Mouse (Mus musculus) heart, embryonic 14.5 days (tissue): ENCODE measurements around the gene Ngrn. TPM values are rescaled to one million over a fixed set of nuclear protein-coding genes. Genes with fewer than 3 reads are reported as not detected.
A peak's percentile ranks its signal among the peaks of the same experiment; 100 is the strongest.

ENCODE experiments used
- ATAC-seq: fragments of 200-750 bp; cut with Nextera tagmentation; 2 replicates; pipeline ENCODE4 v1.8.0; 2017; ENCODE audit warnings: low read depth, moderate TSS enrichment; ENCODE audit not compliant: insufficient number of reproducible peaks, insufficient read depth, low FRiP score
- H3K27ac ChIP-seq, 2 experiments: fragments of 200-500 bp in 1 of 2; fragments of 300-500 bp in 1 of 2; sonication (generic) in 1 of 2; replicated peaks in 1 of 2; 2 replicates each; pipeline ENCODE4 v1.5.1; 2012 to 2014; ENCODE audit warnings: low read depth in 2 of 2, low read length in 2 of 2, control low read depth in 1 of 2, mild to moderate bottlenecking in 1 of 2, mixed read lengths in 1 of 2; ENCODE audit not compliant: control insufficient read depth in 1 of 2, insufficient read depth in 1 of 2
- H3K27me3 ChIP-seq: fragments of 300-500 bp; sonication (generic); 2 replicates; pipeline ENCODE4 v1.6.1; 2014; ENCODE audit warnings: mild to moderate bottlenecking, low read length, control low read depth; ENCODE audit not compliant: control insufficient read depth, insufficient read depth
- H3K36me3 ChIP-seq: fragments of 300-500 bp; sonication (generic); 2 replicates; pipeline ENCODE4 v1.6.1; 2014; ENCODE audit warnings: mild to moderate bottlenecking, control low read depth, low read length, mixed read lengths; ENCODE audit not compliant: control insufficient read depth, insufficient read depth
- H3K4me1 ChIP-seq, 2 experiments: fragments of 200-500 bp in 1 of 2; fragments of 300-500 bp in 1 of 2; sonication (generic) in 1 of 2; 2 replicates each; pipeline ENCODE4 v1.6.1; 2012 to 2014; ENCODE audit warnings: low read length in 2 of 2, control low read depth in 1 of 2, mixed read lengths in 1 of 2; ENCODE audit not compliant: control insufficient read depth in 2 of 2, insufficient read depth in 2 of 2
- H3K4me2 ChIP-seq: fragments of 300-500 bp; sonication (generic); 2 replicates; pipeline ENCODE4 v1.6.1; 2014; ENCODE audit warnings: mild to moderate bottlenecking, low read length
- H3K4me3 ChIP-seq, 2 experiments: fragments of 200-500 bp in 1 of 2; fragments of 300-500 bp in 1 of 2; sonication (generic) in 1 of 2; 2 replicates each; pipeline ENCODE4 v1.5.1; 2012 to 2014; ENCODE audit warnings: low read length in 2 of 2, mild to moderate bottlenecking in 2 of 2, control low read depth in 1 of 2, low read depth in 1 of 2, moderate library complexity in 1 of 2; ENCODE audit not compliant: control insufficient read depth in 1 of 2, insufficient read depth in 1 of 2
- H3K9ac ChIP-seq: fragments of 300-500 bp; sonication (generic); 2 replicates; pipeline ENCODE4 v1.6.1; 2014; ENCODE audit warnings: mild to moderate bottlenecking, low read length
- H3K9me3 ChIP-seq: fragments of 300-500 bp; sonication (generic); 2 replicates; pipeline ENCODE4 v1.6.1; 2016; ENCODE audit warnings: low read length, control low read depth; ENCODE audit not compliant: control insufficient read depth
- WGBS: fragments of 180-500 bp; shearing (Covaris S2); extraction: QIAGEN DNeasy Blood & Tissue Kit; methylation state at CpG from one replicate; pipeline ENCODE4 v1.1.7; 2014; 5-methylcytosine and 5-hydroxymethylcytosine counted together
- polyA plus RNA-seq: library from polyadenylated mRNA; unstranded; fragments of >200 nt; fragmentation: Nextera tagmentation; extraction: Ambion mirVana; gene quantifications from 2 replicates; pipeline ENCODE4 v1.2.1, GENCODE M21; 2014

The Ngrn gene
- polyA plus RNA-seq, 1 experiment from 2014 or later: 42.8 TPM

DNA sequence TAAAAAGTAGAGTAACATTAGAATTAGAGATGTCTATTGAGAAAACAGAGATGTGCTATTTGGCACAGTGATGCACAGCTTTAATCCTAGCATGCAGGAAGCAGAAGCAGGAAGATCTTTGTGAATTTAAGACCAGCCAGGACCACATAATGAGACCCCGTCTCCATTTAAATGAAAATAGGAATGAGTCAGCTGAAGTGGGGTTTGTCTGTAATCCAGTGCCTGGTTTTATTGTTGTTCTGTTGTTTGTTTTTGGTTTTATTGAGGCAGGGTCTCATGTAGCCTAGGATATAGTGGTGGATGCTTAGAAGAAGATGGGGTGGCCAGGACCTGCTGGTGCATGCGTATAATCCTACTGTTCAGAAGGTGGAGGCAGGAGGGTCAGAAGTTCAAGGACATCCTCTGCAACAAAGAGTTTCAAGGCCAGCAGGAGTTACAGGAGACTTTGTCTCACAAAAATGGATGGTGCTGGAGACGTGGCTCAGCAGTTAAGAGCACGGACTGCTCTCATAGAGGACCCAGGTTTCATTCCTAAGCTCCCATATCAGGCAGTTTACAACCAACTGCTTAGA is 39.8 kb upstream of the Ngrn start:
- H3K4me1 ChIP-seq: no peaks in the 10 kb centered on the region
- no peaks in the 10 kb centered on the region for H3K27me3 ChIP-seq
- no peak for ATAC-seq
- H3K9me3 ChIP-seq: no peaks in the 10 kb centered on the region
- WGBS: 78% methylated on average over 4 of the region's 4 CpGs
- H3K27ac ChIP-seq: no peak overlapping the region
- H3K36me3 ChIP-seq: peaks cover 95% of the 10 kb centered on the region
- H3K4me3 ChIP-seq: no peak overlapping the region
- no peak overlapping the region for H3K9ac ChIP-seq
- no peak overlapping the region for H3K4me2 ChIP-seq

DNA sequence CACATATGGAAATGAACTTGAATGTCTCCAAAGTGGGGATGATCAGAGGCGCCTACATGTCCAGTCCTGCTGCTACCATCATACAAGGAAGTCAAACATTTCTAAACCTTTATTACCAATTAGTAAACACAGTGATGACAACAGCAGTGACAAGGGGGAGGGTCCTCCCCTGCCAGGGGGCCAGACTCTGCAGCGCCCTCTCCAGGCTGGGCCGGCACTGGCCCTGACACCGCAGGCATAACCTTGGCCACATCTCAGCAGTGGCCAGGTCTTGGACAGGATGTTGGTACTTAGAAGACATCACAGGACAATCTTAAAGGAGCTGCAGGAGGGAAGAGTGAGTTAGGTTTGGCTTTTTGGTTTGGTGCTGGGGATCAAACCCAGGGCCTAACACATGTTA is 34.0 kb upstream of the Ngrn start:
- H3K27ac ChIP-seq: no peak overlapping the region
- H3K36me3 ChIP-seq: peaks cover 60% of the 10 kb centered on the region
- H3K9ac ChIP-seq: no peak overlapping the region
- H3K27me3 ChIP-seq: no peaks in the 10 kb centered on the region
- H3K4me2 ChIP-seq: no peak overlapping the region
- H3K4me3 ChIP-seq: no peak overlapping the region
- peaks cover 0 to 8% of the 10 kb centered on the region in 2 experiments; a peak in 2 of 4 replicates for H3K4me1 ChIP-seq
- no peaks in the 10 kb centered on the region for H3K9me3 ChIP-seq
- no peak for ATAC-seq
- 97% methylated on average over 4 of the region's 4 CpGs for WGBS

DNA sequence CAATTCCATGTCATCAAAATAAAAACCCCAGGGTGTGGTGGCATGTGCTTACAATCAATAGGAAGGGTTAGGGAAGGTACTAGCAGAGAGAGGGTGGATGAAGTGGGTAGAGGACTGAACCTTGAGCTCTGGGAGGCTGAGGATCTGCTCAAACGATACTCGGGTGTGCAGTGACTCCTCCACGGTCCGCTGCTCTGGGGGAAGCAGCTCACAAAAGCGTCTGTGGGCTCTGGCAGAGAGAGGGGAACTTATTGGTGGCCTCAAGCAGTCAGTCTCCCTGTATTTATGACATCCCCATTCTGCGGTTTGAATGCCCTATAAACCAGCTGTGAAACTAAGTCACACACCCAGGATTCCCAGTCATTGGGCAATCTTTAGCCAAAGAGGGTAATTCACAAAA is 30.8 kb upstream of the Ngrn start:
- 79% methylated on average over 6 of the region's 6 CpGs for WGBS
- Histone ChIP-seq H3K9me3 (no peaks in the 10 kb centered on the region), H3K27ac (no peak overlapping the region), H3K27me3 (no peaks in the 10 kb centered on the region), H3K4me3 (no peak overlapping the region), H3K4me2 (no peak overlapping the region), H3K9ac (no peak overlapping the region), H3K36me3 (peaks cover 33% of the 10 kb centered on the region), H3K4me1 (peaks cover 4 to 18% of the 10 kb centered on the region in 2 experiments; a peak in 3 of 4 replicates)
- ATAC-seq: no peak

DNA sequence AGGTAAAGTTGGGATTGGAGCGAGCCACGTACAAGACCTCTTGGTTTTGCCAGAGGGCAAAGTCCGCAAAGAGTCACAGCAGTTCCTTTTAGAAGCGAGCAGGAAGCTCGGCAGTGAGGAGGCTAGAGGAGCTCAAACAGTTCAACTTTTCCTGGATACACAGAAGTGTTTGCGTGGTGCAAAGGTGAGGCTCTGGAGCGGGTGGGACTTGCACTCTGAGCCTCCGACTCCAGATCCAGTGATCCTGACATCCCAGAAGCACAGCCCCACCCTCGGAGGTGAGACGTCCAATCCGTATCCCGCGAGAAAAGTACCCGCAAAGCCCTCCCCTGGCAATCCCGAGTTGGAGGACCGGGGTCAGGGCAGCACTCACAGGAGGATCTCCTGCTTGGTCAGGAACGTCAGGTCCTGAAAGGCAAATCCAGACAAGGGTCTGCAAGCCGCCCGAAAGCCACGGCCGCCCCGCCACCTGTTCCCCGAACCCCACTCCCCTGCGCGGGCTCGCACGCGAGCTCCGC is 29.0 kb upstream of the Ngrn start:
- Histone ChIP-seq H3K4me1 (peaks cover 4 to 18% of the 10 kb centered on the region in 2 experiments; a peak in 3 of 4 replicates), H3K27me3 (no peaks in the 10 kb centered on the region), H3K9ac (peak overlapping the region; percentile 62), H3K27ac (peak overlapping the region in 1 of 2 experiments; percentile 11; a peak in 2 of 4 replicates), H3K4me3 (peak overlapping the region; percentile 53 to 59), H3K9me3 (no peaks in the 10 kb centered on the region), H3K36me3 (peaks cover 15% of the 10 kb centered on the region), H3K4me2 (peak overlapping the region; percentile 89)
- 2% methylated on average over 28 of the region's 29 CpGs for WGBS
- ATAC-seq: peak; percentile 3; the same call in 1 of the 2 replicates

DNA sequence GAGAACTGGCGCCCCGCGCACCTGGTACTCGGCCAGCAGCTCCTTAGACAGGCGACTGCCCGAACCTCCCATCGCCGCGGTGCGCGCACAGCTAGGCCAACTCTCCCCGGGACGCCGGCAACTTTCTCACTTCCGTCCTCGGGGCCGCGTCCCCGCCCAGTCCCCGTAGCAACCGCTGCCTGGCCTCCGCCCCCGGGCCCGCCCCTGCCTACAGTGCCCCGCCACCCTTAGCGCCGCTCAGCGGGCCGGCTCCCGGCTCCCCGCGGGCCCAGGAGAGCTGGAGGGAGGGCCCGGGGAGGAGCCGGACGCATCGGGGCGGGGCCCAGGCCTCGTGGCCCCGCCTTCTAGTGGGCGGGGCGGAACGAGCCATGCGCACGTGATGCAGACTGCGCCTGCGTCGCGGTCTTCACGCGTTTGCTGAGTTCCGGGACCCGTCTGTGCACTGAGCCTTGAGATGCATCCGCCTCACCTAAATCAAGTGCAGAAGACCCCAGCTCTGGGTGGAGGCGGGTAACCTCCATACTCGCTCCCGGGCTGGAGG is 28.5 kb upstream of the Ngrn start, which contains the start of the genes Cib1 and Gdpgp1:
Gene Cib1 (minus strand): TSS at position 325 of the 541 bp plus-strand sequence.
Gene Gdpgp1 (plus strand): TSS at position 377 of the 541 bp plus-strand sequence.
- Histone ChIP-seq H3K9me3 (no peaks in the 10 kb centered on the region), H3K27me3 (no peaks in the 10 kb centered on the region), H3K4me2 (peak within 1 kb of the TSS; percentile 89), H3K27ac (peak within 1 kb of the TSS; percentile 52 to 75; a peak in 3 of 4 replicates), H3K9ac (peak within 1 kb of the TSS; percentile 82), H3K36me3 (peaks cover 10% of the 10 kb centered on the region), H3K4me1 (peaks cover 4 to 18% of the 10 kb centered on the region in 2 experiments; a peak in 3 of 4 replicates), H3K4me3 (peak within 1 kb of the TSS; percentile 53 to 69)
- ATAC-seq: peak; percentile 100
- 1% methylated on average over 53 of the region's 56 CpGs for WGBS

DNA sequence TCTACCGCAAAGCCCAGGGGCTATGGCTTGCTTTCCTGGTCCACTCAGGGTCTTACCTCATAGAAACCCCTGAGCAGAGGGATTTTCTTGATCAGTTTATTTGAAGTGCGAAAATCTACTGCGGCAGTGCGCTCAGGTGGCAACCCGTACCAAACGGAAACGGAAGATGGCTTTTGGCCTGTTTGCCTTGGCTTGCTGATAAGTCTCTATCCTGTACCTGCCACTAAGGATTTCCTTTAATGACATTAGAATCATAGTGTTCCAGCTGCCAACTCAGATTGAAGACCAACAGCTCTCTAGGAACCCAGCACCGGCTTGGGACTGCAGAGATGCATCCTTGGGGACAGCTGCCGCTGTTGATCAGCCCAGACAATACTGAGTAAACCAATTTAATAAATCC is 27.2 kb upstream of the Ngrn start:
- peak overlapping the region; percentile 50 for H3K9ac ChIP-seq

DNA sequence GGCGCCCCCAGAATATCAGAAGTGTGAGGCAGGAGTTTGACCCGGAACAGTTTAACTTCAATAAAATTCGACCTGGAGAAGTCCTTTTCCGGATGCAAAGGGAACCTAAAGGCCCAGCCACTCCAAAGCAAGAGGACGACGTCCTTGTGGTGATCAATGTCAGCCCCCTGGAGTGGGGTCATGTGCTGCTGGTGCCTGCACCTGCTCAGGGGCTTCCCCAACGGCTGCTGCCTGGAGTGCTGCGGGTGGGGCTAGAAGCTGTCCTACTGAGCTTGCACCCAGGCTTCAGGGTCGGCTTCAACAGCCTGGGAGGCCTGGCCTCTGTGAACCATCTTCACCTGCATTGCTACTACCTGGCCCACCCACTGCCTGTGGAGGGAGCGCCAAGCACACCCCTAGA is 22.5 kb upstream of the Ngrn start:
- no peak overlapping the region for H3K9ac ChIP-seq
- WGBS: 88% methylated on average over 10 of the region's 10 CpGs
- H3K27ac ChIP-seq: no peak overlapping the region
- peaks cover 4 to 6% of the 10 kb centered on the region in 2 experiments for H3K4me1 ChIP-seq
- no peak for ATAC-seq
- H3K9me3 ChIP-seq: no peaks in the 10 kb centered on the region
- H3K4me2 ChIP-seq: no peak overlapping the region
- no peak overlapping the region for H3K4me3 ChIP-seq
- no peaks in the 10 kb centered on the region for H3K27me3 ChIP-seq
- peaks cover 24% of the 10 kb centered on the region for H3K36me3 ChIP-seq

More for the DNA sequence above, 27.2 kb upstream of the Ngrn start:
- H3K27ac ChIP-seq: no peak overlapping the region
- H3K4me2 ChIP-seq: peak overlapping the region; percentile 89
- ATAC-seq: no peak
- WGBS: 64% methylated on average over 9 of the region's 9 CpGs
- peak overlapping the region in 1 of 2 experiments; percentile 53; a peak in 1 of 4 replicates for H3K4me3 ChIP-seq
- H3K4me1 ChIP-seq: peaks cover 4 to 18% of the 10 kb centered on the region in 2 experiments; a peak in 3 of 4 replicates
- H3K27me3 ChIP-seq: no peaks in the 10 kb centered on the region
- H3K36me3 ChIP-seq: peaks cover 8% of the 10 kb centered on the region
- H3K9me3 ChIP-seq: no peaks in the 10 kb centered on the region
